Mouse (Mus musculus) monocyte, adult 2 months (primary cell): ENCODE results near the gene Btf3.
A peak's percentile ranks its signal among the peaks of the same experiment; 100 is the strongest.

Experiments
- DNase-seq, 2 experiments: peaks; one replicate each; pipeline ENCODE4 v3.0.0; 2022; ENCODE audit warnings: low spot score in 2 of 2, low read depth in 1 of 2

Btf3 gene

DNA sequence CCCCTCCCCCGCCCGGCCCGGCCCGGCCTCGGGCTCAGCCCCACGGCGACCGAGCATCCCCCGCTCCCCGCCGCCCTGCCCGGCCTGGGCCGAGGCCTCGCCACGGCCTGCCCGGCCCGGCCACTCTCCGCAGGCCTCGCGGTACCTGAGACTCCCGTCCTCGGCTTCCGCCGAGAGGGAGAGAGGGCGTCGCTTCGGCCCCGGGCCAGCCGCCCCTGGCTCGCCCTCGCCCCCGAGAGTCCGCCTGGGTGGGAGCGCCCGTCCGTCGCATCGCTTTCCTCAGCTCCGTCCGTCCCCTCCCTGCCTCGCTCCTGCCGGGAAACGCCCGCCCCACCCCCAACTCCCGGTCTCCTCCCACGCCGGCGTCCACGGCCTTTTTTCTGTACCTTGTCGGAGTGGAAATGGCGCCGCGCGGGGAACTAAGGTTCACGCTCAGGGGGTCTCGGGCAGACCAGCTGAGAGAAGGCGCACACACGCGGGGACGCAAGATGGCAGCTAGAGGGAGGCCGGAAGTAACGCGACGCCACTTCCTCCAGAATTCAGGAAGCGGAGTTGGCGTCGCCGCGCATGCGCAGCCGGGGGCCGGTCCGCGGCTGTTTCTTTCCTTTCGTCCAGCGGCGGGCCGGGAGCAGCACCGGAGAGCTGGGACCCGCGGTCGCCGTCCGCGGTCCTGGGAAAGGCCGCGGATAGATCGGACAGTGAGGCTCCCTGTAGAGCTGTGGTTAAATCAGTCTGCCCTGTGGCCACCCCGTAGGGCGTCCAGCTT, at the start of gene Btf3:
Btf3 (minus strand) TSS at position 527 of the 766 bp plus-strand sequence.
- DNase-seq: peak; percentile 74 to 84

DNA sequence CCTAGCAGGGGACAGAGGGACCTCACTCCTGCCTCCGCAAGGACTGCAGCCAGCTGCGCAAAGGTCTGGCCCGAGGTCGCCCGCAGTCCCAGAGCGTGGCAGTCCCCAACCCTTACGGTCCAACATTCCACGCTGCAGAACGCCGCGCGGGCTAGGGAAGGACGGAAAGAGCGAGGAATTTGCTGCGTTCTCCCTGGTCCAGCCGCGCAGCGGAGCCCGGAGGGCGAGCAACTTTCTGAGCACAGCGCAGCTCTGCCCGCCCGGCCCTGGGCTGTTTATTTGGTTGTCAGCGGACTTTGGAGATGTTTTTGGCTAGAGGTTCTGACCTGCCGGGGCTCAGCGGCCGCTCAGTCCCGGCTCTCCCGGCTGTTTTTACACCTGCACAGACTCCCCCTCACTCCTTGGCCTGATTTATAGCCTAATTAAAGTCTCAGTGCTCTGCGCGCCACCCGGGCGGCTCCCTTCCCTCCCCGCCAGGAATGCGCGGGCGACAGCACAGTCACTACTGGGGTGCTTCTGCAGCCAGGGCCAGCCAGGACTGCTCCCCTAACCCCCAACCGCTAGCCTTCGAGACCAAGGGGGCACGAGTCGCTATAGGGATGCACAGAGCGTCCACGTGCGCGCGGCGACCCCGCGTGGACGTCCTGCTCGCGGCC, 49.1 kb upstream of the Btf3 start:
- no peak for DNase-seq

DNA sequence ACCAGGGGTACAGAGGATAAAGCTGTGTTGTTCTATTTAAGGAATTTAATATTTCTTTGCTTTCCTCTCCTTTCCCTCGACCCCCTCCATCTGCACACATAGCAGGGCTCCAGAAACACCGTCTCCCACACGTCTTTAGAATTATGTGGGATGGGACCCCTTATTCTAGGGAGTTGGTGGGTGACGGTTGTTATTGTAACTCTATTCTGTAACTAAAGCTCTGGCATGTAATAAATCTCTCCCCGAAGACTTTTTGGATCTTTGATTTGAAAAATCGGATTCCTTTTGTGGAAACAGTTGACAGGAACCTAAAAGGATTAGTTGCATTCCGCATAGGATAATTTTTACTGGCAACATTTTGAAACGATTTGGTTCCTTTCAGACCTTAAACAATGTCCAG, 48.3 kb upstream of the Btf3 start:
- DNase-seq: no peak

DNA sequence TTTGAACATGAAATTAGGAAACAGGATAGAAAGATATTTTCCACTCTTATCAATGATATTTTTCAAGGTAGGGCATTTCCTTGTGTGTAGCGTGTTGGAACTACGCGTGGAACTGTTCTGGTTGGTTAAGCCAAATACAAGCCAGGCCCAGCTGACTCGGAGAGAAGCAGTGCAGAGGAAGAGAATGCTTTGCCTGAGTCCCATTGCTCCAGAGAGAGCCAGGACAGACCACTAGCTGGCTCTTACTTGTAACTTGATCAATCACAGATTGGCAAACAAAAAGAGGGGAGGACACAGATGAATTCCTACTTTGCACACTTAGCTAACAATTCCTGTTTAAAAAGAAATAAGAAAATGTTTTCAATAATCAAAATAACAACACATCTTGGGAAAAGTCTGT, 46.2 kb upstream of the Btf3 start:
- no peak for DNase-seq

DNA sequence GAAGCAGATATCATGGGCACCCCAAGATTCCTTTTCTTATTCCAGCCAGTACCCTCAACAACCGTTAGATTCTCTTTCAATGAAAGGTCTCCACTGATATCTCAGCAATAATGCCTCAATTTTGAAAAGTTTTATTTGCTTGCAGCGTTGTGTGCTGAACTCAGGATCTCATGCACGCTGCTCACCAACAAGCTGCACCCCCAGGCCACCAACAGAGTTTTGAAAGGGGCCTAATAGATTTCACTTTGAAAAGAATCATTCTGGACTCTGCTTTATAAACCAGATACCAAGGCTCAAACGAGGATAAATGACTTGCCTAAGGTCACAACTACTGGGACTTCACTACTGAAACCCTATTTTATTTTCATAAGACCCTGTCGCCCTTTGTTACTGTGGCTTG, 44.4 kb upstream of the Btf3 start:
- DNase-seq: no peak

DNA sequence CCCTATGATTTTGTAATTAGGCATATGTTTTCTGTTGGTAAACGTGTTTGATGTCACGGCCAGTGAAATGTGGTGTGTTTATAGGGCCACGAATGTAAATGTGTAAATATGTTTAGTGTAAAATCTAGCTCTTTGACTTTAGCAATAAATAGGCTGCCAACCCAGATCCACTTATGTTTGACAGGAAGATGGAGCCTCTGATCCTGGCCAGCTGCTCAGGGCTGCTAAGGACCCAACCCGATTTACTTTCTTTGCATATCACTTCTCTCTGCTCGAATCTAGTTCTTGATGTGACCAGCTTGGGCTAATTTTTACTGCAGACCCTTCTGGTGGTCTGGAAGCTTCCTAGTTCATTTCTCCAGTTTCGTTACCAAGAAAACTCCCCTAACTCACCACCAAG, 43.6 kb upstream of the Btf3 start:
- DNase-seq: no peak

DNA sequence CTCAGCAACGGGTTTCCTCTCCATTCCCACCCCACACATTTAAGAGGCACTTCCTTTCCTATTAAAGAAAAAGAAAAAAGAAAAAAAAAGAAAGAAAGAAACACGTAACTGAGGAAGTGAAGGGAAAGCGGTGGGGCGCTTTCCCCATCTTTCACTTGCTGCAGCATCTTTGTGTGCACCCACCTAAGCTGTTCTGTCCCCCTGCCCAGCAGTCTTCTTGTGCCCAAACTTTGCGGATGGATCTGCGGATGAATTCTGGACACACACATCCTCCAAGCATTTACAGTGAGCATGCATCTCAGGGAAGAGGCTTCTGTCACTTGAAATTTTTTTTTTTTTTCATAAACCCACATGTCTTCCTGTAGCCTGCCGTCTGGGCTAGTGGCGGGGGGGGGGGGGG, 42.5 kb upstream of the Btf3 start:
- DNase-seq: no peak

DNA sequence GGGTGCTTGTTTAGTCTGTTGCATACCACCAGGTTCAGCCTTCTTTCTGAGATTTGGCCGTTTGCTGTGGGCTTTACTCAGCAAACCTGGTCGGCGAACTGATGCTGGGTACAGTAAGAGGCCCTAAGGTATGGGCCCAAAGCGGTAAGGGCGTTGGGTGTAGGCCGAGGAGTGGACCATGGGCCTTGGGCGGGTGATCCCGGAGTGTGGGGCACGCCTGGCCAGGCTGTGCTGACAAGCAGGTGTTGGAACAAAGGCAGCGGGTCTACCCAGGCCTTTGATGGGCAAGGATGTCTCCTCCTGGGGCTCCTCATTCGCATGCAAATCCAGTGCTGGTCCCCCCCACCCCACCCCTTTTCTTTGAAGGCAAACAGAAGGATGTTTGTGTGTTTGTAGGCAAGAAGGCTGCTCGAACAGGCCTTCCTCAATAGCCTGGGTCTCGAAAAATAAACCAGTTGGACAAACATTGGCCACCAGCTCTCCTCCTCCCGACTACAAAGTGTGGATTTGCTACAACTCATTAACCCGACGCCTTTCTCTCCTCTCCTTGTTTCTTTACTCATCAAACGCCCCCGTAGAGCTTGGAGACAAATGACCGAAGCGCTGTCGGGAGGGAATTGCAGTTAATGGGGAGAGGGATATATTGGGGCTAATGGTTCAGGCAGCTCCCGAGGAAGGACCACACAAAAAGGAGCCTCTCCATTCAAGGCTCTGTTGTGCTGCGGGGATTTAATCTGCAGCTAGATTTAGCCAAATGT, 41.8 kb upstream of the Btf3 start:
- no peak for DNase-seq

DNA sequence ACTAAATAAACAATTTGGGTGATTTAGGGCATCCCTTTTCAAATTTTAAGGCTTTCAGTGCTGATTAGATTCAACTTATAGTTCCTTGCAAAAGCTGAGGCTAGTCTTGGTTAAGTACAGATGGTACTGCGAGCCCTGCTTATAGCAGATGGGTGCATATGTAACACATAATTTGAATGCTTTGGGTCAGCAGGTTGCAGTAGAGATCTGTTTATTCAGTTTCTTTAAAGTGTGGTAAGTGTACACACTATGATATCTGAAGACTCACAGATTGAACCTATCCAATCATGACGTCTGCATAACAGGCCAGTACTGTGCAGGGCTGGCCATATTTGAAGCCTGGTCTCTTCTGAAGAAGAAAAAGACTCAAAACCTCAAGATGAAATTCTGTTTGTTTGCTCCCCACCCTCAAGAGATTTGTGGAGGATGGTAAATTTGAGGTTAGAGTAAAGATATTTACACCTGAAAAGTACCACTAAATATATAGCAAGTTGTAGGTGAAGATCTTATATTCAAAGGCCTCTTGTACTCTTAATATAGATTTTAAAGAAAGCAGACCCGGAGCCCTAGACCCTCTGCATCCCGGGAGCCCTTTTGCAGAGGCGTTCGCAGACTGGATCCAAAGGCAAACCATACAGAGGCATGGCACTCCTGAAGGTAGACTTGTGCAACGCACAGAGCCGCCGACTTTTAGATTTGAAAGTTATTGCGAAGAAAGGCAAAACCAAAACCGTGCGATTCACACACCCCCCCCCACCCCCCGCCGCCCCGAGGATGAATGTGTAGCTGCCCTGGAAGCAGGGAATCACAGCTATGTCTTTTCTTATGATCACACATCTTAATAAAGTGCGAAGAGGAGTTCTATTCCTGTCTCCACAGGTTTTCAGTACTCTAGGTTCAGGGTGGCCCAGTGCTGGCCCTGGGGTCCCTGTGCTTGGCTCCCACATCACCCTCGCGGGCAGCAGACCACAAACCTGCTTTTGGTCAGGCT, 40.9 kb upstream of the Btf3 start:
- no peak for DNase-seq

DNA sequence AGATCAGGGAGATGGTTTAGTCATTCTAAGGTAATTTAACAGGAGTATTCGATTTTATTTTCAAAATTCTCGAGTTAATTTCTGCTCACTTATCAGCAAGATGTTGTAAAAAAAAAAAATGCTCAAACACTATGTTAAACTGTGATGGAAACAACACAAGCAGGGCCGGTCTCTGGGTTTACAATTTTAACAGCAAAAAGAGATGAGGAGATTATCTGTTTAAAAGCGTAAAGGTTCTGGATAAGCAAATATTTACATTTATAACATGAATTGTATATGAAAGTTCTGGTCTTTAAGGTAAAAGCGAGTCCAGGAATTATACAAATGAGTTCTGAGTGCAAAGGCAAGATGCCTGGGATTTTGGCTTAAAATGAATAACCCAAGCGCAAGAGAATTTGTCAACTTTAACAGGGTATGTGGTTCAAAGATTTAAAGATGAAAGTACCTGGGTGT, 40.2 kb upstream of the Btf3 start:
- DNase-seq: no peak

DNA sequence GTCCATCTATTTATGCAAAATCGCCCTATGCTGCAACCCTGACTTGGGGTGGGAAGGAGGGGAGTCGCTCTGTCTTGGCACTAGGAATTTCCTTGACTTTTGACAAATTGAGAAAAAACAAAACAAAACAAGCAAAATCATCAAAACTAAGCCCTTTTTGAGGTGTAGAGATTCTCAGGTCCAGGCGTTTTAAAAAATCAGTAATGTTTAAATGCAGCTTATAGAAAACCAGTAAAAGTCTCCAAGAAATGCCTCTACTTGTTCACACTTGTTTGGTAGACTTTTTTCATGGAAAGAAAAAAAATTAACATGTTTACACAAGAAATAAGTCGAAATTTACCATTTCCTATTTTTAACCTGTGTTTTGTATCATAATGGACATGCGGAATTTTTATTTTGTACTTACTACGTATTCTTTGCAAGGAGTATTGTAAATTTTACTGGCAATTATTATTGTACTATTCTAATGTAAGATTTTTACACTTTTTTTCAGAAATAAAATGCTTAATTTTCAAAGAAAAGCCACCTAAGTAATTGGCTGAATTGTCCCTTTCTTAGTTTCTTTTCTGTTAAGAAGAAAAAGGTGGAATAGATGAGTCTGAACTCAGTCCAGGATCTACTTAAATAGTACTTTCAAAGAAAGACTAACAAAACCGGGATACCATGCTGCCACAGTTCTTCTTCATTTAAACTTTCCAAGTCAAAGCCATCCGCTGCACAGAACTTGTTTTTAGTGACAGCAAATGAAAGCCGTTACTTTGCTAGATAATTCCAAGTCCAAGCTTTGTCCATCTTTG, 39.6 kb upstream of the Btf3 start:
- no peak for DNase-seq

DNA sequence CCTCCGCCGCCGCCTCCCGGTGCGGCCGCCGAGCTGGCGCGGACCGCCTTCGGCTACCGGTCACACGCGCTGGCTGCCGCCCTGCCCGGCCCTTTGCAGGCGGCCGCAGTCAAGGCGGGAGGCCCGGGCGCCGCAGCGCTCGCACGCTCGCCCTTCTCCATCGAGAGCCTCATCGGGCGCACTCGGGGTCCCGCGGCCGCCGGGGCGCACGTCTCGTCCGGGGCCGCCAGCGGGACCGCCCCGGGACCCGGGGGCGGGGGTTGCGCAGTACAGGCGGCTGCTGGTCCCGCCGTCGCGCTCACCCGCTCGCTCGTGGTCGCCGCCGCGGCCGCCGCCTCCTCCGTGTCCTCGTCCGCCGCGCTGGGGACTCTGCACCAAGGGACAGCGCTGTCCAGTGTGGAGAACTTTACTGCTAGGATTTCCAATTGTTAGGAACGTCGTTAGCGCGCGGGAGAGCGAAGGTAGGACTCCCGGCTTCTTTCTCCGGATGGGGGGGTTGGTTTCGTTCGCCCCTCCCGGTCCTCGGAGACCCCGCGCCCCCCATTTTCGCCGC, 38.8 kb upstream of the Btf3 start:
- no peak for DNase-seq

DNA sequence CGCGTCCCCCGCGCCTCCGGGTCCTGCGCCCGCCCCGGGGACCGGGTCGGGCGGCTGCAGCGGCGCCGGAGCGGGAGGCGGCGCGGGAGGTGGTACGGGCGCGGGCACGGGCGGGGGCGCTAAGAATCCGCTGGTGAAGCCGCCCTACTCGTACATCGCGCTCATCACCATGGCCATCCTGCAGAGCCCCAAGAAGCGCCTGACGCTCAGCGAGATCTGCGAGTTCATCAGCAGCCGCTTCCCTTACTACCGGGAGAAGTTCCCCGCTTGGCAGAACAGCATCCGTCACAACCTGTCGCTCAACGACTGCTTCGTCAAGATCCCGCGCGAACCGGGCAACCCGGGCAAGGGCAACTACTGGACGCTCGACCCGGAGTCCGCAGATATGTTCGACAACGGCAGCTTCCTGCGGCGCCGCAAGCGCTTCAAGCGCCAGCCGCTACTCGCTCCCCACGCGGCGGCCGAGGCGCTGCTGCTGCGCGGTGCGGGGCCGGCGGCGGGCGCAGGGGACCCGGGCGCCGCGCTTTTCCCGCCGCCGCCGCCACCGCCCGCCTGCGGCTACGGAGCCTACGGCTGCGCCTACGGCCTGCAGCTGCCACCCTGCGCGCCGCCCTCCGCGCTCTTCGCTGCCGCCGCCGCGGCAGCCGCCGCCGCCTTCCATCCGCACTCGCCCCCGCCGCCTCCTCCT, 38.2 kb upstream of the Btf3 start:
- peak in 1 of 2 experiments; percentile 8 for DNase-seq

DNA sequence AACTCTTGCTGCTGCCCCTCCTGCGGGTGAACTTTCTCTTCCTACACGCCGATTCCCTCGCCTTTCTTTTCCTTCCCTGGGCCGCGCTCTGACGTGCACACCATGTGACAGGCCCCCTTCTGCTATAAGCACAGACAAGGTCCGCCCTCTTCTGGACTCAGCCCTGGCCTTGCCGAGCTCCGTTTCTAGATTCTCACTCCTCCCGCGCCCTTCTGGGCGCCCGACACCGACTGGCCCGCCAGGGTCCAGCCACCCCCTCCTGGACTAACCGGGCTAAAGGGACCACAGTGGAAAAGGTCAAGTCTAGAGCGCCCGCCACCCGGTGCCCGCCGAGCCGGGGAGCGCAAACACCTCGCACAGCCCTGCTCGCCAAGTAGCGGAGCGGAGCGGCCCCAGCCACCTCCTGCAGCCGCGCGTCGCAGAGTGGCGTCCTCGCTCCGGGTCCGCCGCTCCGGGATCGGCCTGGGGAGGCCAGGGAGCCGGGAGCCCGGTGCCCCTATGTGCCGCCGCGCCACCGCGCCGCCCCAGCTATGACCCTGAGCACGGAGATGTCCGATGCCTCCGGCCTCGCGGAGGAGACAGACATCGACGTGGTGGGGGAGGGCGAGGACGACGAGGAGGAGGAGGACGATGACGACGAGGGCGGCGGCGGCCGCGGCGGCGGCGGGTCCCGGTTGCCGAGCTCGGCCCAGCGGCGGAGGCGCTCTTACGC, 37.4 kb upstream of the Btf3 start, which contains the start of gene Foxd1:
Foxd1 (plus strand) TSS at position 153 of the 712 bp plus-strand sequence.
- DNase-seq: no peak

DNA sequence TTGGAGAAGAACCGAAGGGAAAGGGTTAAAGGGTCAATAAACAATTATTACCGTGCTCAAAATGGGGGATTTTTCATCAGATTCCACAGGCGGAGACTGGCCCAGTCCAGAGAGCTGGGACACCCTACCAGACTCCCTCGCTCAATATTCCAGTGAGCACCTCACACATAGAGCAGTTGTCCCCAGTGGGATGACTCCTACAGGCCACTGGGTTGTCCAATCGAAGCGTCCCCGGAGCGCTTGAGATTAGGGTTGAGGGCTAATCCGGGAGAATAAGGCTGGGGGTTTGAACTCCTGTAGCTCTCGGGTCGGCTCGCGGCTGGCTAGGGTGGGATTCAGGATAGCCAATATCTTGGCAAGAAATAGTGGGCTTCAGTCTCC, 36.9 kb upstream of the Btf3 start:
- DNase-seq: no peak

DNA sequence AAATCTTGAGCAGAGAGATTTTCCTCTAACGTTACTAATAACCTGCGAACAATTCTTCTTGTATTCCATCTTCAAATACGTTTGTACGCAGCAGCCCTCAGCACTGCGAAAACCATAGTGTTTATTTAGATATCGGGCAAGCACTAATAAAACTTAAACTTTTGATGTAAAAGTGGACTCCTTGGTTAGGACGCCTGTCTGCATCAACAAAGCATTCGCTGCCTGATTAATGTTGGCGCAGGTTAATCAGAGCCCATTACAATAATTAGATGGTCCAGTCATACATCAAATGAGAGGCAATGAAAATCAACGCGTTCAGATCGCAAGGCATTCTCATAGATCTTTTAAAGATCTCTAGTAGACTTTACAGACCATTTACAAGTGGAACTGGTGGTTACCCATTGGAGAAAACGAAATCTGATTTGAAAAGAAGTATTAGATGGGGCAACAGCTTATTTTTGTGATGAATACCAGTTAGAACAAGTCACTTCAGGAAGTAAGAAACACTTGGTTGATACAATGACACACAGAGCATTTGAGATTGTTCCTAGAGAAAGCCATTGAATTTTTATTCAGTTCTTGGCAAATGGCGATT, 35.7 kb upstream of the Btf3 start:
- no peak for DNase-seq

DNA sequence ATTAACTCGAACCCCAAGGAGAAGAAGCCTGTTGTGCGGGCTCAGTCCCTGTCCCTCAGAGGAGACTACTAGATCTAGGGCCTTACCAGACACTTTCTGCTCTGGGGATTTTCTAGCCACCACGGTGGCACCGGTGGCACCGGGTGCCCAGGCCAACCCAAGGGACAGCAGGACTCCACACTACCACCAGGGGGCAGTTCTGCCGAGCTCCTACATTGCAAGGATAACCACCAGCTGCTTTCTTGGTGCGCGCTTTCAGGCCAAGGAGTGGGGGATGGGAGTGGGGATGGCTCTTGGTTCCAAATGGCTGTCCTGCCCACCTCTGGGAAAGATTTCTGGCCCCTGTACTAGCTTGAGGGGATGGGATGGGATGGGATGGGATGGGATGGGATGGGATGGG, 34.7 kb upstream of the Btf3 start:
- DNase-seq: no peak

DNA sequence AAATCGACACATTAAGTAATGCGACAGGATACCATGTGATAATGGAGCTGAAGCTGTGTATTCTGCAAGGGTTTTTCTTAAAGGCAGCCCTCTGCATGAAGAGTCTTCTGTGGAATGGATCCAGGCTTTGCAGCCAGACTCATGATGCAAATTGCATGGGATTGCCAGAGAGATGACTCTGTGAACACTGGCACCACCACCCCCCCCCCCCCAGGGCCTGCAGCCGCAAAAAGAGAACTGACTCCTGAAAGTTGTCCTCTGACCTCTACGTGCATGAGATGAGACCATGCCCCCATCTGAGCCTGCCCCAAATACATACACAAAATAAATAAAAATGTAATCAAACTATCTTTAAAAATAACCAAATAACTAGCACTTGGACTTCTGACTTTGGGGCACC, 32.7 kb upstream of the Btf3 start:
- DNase-seq: no peak
